Mouse (Mus musculus) C2C12 (cell line): Measurements from ENCODE around the gene Gnb4. TPM values are rescaled to one million over a fixed set of nuclear protein-coding genes. Genes with fewer than 3 reads are reported as not detected.

Source experiments
- H3K27me3 ChIP-seq: one replicate; pipeline ENCODE4 v1.6.1; 2011; ENCODE audit not compliant: control insufficient read depth, insufficient read depth, insufficient read length
- H3K36me3 ChIP-seq: one replicate; pipeline ENCODE4 v1.6.1; 2011; ENCODE audit not compliant: control insufficient read depth, insufficient read depth
- H3K4me3 ChIP-seq: one replicate; pipeline ENCODE4 v1.5.1; 2011; ENCODE audit warnings: mild to moderate bottlenecking, control low read depth; ENCODE audit not compliant: poor library complexity, insufficient read depth, severe bottlenecking
- H3K79me2 ChIP-seq: one replicate; pipeline ENCODE4 v1.6.1; 2011; ENCODE audit not compliant: control insufficient read depth, insufficient read depth
- H3K79me3 ChIP-seq: one replicate; pipeline ENCODE4 v1.6.1; 2011; ENCODE audit warnings: low read depth, control low read depth
- H3ac ChIP-seq: one replicate; pipeline ENCODE3; 2011; ENCODE audit warnings: low read depth; ENCODE audit not compliant: control insufficient read depth, insufficient read length
- CEBPB ChIP-seq: IDR thresholded peaks from one replicate; pipeline ENCODE4 v1.6.1; 2011; ENCODE audit warnings: low read depth, mild to moderate bottlenecking, control low read depth, moderate library complexity
- CTCF ChIP-seq: IDR thresholded peaks from one replicate; pipeline ENCODE4 v1.5.1; 2011; ENCODE audit not compliant: control insufficient read depth, insufficient read depth, insufficient read length
- FOSL1 ChIP-seq: IDR thresholded peaks from one replicate; pipeline ENCODE4 v1.8.0; 2011; ENCODE audit warnings: mild to moderate bottlenecking, low read length; ENCODE audit not compliant: poor library complexity, insufficient read depth, severe bottlenecking
- MAX ChIP-seq: IDR thresholded peaks from one replicate; pipeline ENCODE4 v1.6.1; 2011; ENCODE audit warnings: mild to moderate bottlenecking, control low read depth
- MYOD1 ChIP-seq: IDR thresholded peaks from one replicate; pipeline ENCODE4 v1.6.1; 2011; ENCODE audit warnings: low read depth; ENCODE audit not compliant: control insufficient read depth, insufficient read length
- MYOG ChIP-seq: IDR thresholded peaks from one replicate; pipeline ENCODE4 v1.6.1; 2011; ENCODE audit not compliant: control insufficient read depth, insufficient read length; ENCODE audit errors: extremely low read depth
- USF1 ChIP-seq: IDR thresholded peaks from one replicate; pipeline ENCODE4 v1.6.1; 2011; ENCODE audit warnings: low read depth, mild to moderate bottlenecking, control low read depth, moderate library complexity
- polyA plus RNA-seq: library from polyadenylated mRNA; unstranded; fragments of >200 nt; fragmentation: generic; extraction: Trizol; gene quantifications from one replicate; pipeline ENCODE4 v1.2.1, GENCODE M21; 2012; ENCODE audit warnings: missing spikeins

Gnb4 gene
- polyA plus RNA-seq, 1 experiment: 59.0 TPM

DNA sequence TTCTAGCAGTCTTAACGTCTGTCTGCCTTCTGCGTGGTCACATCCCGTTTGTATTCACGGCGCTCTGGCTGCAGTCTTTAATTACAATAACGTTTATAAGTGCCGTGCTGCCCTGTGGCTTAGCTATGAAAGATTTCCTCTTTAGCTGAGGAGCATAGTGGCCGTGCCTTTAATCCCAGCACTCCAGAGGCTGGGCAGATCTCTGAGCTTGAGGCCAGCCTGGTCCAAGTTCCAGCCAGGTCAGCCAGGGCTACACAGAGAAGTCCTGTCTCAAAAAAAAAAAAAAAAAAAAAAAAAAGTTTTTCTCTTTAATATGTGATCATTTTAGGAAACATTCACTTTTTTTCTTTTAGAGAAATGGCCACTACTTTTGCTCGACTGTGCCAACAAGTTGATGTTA lies 42.5 kb downstream of the Gnb4 start:
- Histone ChIP-seq H3K36me3 (peaks cover 38% of the 10 kb centered on the region), H3K79me2 (no peaks in the 10 kb centered on the region), H3K4me3 (no peak overlapping the region), H3K27me3 (no peaks in the 10 kb centered on the region), H3ac (no peak overlapping the region), H3K79me3 (no peaks in the 10 kb centered on the region)
- no peak for TF ChIP-seq CTCF
- TF ChIP-seq MYOG: no peak
- TF ChIP-seq MYOD1: no peak
- TF ChIP-seq CEBPB: no peak
- TF ChIP-seq MAX: no peak
- no peak for TF ChIP-seq FOSL1
- TF ChIP-seq USF1: no peak

DNA sequence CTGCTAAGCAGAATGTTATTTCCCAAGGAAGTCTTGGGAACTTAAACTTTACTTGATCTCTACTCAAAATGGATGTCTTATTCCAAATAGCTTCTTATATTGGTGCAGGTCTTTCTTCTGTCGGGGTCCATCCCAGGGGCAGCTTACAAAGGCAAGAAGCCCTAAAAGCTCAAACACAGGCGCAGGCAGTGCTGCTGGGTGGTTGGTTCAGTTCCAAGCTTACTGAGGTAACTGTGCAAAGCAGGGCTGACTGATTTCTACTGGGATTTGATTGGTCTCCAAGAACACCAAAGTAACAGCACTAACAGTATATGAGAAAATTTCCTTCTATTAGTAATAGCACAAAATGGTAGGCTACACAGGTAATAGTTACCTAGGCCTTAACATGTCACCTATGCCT lies 43.3 kb downstream of the Gnb4 start:
- H3K79me3 ChIP-seq: no peaks in the 10 kb centered on the region
- peaks cover 38% of the 10 kb centered on the region for H3K36me3 ChIP-seq
- TF ChIP-seq MYOD1 (no peak), CEBPB (no peak), MYOG (no peak), USF1 (no peak), FOSL1 (no peak), MAX (no peak), CTCF (no peak)
- no peak overlapping the region for H3K4me3 ChIP-seq
- H3K27me3 ChIP-seq: no peaks in the 10 kb centered on the region
- no peak overlapping the region for H3ac ChIP-seq
- H3K79me2 ChIP-seq: no peaks in the 10 kb centered on the region

DNA sequence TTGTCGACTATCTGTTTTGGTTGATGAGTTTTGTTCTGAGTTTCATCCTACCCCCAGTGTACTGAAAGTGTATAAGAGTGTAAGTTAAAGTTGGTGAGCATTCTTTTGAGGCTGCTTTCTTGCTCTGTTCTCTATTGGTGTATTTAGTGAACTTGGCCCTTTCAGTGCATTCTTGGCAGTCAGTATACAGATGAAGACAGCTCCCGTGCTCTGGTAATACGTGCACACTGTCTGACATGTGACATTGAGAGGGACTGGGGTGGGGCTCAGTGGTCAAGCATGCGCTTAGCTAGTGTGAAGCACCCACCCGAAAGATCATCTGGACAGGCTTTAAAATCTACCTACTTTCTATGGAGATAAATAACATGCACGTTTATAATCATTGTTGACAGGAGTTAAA lies 53.0 kb downstream of the Gnb4 start:
- Histone ChIP-seq H3K27me3 (no peaks in the 10 kb centered on the region), H3K36me3 (peaks cover 38% of the 10 kb centered on the region)
- TF ChIP-seq USF1: no peak
- TF ChIP-seq CTCF: no peak
- TF ChIP-seq MYOG: no peak
- TF ChIP-seq MYOD1: no peak
- no peak for TF ChIP-seq FOSL1
- no peak for TF ChIP-seq MAX
- TF ChIP-seq CEBPB: no peak

DNA sequence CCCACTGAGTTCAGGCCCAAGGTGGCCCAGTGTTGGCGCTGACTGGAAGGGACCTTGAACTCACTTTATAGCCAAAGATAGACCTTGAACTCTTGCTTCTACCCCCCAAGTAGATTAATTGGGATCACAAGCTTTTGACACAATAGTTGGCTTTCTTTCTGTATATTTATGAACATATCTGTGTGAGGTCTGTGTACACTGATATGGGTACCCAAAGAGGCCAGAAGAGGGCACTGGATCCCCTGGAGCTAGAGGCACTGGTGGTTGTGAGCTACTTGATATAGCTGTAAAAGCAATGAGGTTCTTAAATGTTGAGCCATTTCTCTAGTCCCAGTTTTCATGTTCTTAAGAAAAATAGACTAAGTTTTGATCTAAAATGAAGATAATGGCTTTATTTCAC lies 63.3 kb downstream of the Gnb4 start:
- no peak overlapping the region for H3ac ChIP-seq
- H3K27me3 ChIP-seq: no peaks in the 10 kb centered on the region
- no peaks in the 10 kb centered on the region for H3K79me2 ChIP-seq
- peaks cover 26% of the 10 kb centered on the region for H3K36me3 ChIP-seq
- no peaks in the 10 kb centered on the region for H3K79me3 ChIP-seq
- H3K4me3 ChIP-seq: no peak overlapping the region
- TF ChIP-seq MYOG: no peak
- TF ChIP-seq MAX: no peak
- no peak for TF ChIP-seq MYOD1
- no peak for TF ChIP-seq FOSL1
- TF ChIP-seq CTCF: no peak
- TF ChIP-seq CEBPB: no peak

More for the DNA sequence above, 53.0 kb downstream of the Gnb4 start:
- no peak overlapping the region for H3ac ChIP-seq
- no peaks in the 10 kb centered on the region for H3K79me3 ChIP-seq
- H3K4me3 ChIP-seq: no peak overlapping the region
- H3K79me2 ChIP-seq: no peaks in the 10 kb centered on the region

DNA sequence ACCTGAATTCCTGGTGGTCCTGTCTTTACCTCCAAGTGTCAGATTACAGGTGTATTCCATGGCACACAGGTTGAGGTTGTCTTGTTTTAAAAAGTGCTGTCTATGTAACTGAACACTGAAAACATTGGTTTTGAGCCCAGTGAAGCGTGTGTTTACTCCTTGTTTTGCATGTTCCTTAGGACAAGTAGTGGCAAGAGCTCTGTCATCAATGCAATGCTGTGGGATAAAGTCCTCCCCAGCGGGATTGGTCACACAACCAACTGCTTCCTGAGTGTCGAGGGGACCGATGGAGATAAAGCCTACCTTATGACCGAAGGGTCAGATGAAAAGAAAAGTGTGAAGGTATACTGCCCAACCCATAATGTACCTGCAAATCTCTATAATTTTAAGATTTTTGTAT lies 78.3 kb downstream of the Gnb4 start:
- H3K79me3 ChIP-seq: no peaks in the 10 kb centered on the region
- H3K4me3 ChIP-seq: no peak overlapping the region
- peaks cover 45% of the 10 kb centered on the region for H3K36me3 ChIP-seq
- TF ChIP-seq FOSL1 (no peak), CEBPB (no peak), MYOG (no peak), MYOD1 (no peak), MAX (no peak)
- no peaks in the 10 kb centered on the region for H3K27me3 ChIP-seq
- no peaks in the 10 kb centered on the region for H3K79me2 ChIP-seq
- H3ac ChIP-seq: no peak overlapping the region

DNA sequence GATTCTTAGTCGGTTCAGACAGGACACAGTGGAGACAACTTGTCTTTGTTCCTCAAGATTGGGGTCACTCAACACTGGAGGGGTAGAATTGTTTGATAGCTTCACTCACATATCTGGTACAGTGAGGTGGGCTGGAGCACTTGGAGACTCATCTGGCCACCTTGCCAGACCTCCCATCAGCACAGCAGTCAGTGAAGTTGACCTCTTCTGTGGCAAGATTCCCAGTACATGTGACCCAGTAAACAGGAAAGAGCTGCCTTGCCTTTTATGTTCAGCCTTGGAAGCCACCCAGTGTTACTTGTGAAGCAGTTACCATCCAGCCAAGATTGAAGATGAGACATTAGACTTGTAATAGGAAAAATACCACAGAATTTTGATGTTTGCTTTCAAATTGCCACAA lies 78.8 kb downstream of the Gnb4 start:
- Histone ChIP-seq H3ac (no peak overlapping the region), H3K79me3 (no peaks in the 10 kb centered on the region), H3K36me3 (peaks cover 46% of the 10 kb centered on the region), H3K27me3 (no peaks in the 10 kb centered on the region), H3K4me3 (no peak overlapping the region), H3K79me2 (no peaks in the 10 kb centered on the region)
- TF ChIP-seq MYOD1 (no peak), CTCF (no peak)

DNA sequence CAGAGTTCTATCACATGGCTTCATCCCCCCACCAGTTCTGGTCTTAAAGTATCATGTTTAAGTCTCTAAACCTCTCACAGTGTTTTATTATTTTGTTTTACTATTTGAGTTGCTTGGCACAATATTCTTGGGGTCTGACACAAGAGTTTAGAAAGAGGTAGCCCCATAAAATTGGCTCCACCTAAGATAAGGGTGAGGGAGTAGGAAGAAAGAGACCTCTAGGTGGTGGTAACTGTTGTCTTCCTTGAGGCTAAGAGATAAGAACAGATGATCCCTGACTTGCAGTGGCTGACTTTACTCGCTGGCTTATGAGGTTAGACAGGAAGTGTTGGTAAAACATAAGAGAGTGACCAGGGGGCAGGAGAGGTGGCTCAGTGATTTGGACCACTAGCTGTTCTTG lies 80.7 kb downstream of the Gnb4 start:
- no peaks in the 10 kb centered on the region for H3K27me3 ChIP-seq
- H3K36me3 ChIP-seq: peaks cover 50% of the 10 kb centered on the region
- no peak overlapping the region for H3K4me3 ChIP-seq
- peaks cover 3% of the 10 kb centered on the region for H3K79me3 ChIP-seq
- no peak for TF ChIP-seq CEBPB
- no peak for TF ChIP-seq CTCF
- H3K79me2 ChIP-seq: peaks cover 7% of the 10 kb centered on the region
- no peak overlapping the region for H3ac ChIP-seq

Other genes with a start within 250 kb of the Gnb4 start
- 8.6 TPM for gene Pik3ca, start 218.9 kb downstream of the Gnb4 start, polyA plus RNA-seq
- gene Kcnmb3, start 124.4 kb downstream of the Gnb4 start, polyA plus RNA-seq: not detected
- 15.3 TPM for gene Zfp639, start 106.3 kb downstream of the Gnb4 start, polyA plus RNA-seq
- gene Mfn1, start 87.1 kb downstream of the Gnb4 start, polyA plus RNA-seq: 10.1 TPM
- 77.7 TPM for gene Actl6a, start 89.7 kb upstream of the Gnb4 start, polyA plus RNA-seq
- gene Ndufb5, start 120.4 kb upstream of the Gnb4 start, polyA plus RNA-seq: 137 TPM
- 15.7 TPM for gene Mrpl47, start 121.0 kb upstream of the Gnb4 start, polyA plus RNA-seq
- 2.4 TPM for gene Usp13, start 201.0 kb upstream of the Gnb4 start, polyA plus RNA-seq